Mouse (Mus musculus): ENCODE data around the gene Vps18. TPM values are rescaled to one million over a fixed set of nuclear protein-coding genes. Genes with fewer than 3 reads are reported as not detected.

Vps18 gene
- total and polyA plus RNA-seq, 2 experiments from 2014 or later: 20.5 to 34.0 TPM

- TF ChIP-seq CTCF (IDR thresholded peaks at IDR 0.05; ENCODE audit: low read depth): no peak
- no peak overlapping the region for H3K9ac ChIP-seq (replicated peaks; ENCODE audit: low read length)
- no peak overlapping the region for H3K27ac ChIP-seq
- H3K4me1 ChIP-seq (ENCODE audit: insufficient read depth, low read length): peaks cover 4% of the 10 kb centered on the region; the same call in 1 of the 2 replicates
- H3K27me3 ChIP-seq (ENCODE audit: insufficient read depth, low read length): no peaks in the 10 kb centered on the region
- H3K4me3 ChIP-seq (ENCODE audit: low read length): no peak overlapping the region
- no peak for DNase-seq (ENCODE audit: low spot score)
- H3K9me3 ChIP-seq (ENCODE audit: low read length): no peaks in the 10 kb centered on the region
- H3K36me3 ChIP-seq (ENCODE audit: insufficient read depth, low read length): peaks cover 40% of the 10 kb centered on the region
- 92% methylated on average over 12 of the region's 12 CpGs for WGBS
- no peak overlapping the region for H3K4me2 ChIP-seq (ENCODE audit: low read depth, low read length)
- ATAC-seq: no peak
These were observed 8.2 kb downstream of the Vps18 start for GRCm38 (mm10) chr2:119296756-119297155.

- Histone ChIP-seq H3K27ac (no peak overlapping the region), H3K4me1 (ENCODE audit: insufficient read depth, low read length) (peaks cover 4% of the 10 kb centered on the region; the same call in 1 of the 2 replicates), H3K4me2 (ENCODE audit: low read depth, low read length) (no peak overlapping the region), H3K27me3 (ENCODE audit: insufficient read depth, low read length) (no peaks in the 10 kb centered on the region), H3K4me3 (ENCODE audit: low read length) (no peak overlapping the region), H3K9ac (replicated peaks; ENCODE audit: low read length) (no peak overlapping the region), H3K36me3 (ENCODE audit: insufficient read depth, low read length) (peaks cover 36% of the 10 kb centered on the region), H3K9me3 (ENCODE audit: low read length) (no peaks in the 10 kb centered on the region)
- no peak for ATAC-seq
- DNase-seq (ENCODE audit: low spot score): no peak
- 93% methylated on average over 19 of the region's 19 CpGs for WGBS
- TF ChIP-seq CTCF (IDR thresholded peaks at IDR 0.05; ENCODE audit: low read depth): no peak
These were observed 9.0 kb downstream of the Vps18 start for GRCm38 (mm10) chr2:119297506-119297905.

GRCm38 (mm10) chr2:119298330-119298729 lies 9.8 kb downstream of the Vps18 start:
- TF ChIP-seq CTCF (IDR thresholded peaks at IDR 0.05; ENCODE audit: low read depth): peak; percentile 81
- Histone ChIP-seq H3K27me3 (ENCODE audit: insufficient read depth, low read length) (no peaks in the 10 kb centered on the region), H3K4me1 (ENCODE audit: insufficient read depth, low read length) (peaks cover 4% of the 10 kb centered on the region; the same call in 1 of the 2 replicates), H3K4me3 (ENCODE audit: low read length) (no peak overlapping the region), H3K27ac (no peak overlapping the region), H3K4me2 (ENCODE audit: low read depth, low read length) (no peak overlapping the region), H3K9me3 (ENCODE audit: low read length) (no peaks in the 10 kb centered on the region), H3K36me3 (ENCODE audit: insufficient read depth, low read length) (peaks cover 34% of the 10 kb centered on the region), H3K9ac (replicated peaks; ENCODE audit: low read length) (no peak overlapping the region)
- DNase-seq (ENCODE audit: low spot score): peak; percentile 84
- 45% methylated on average over 5 of the region's 5 CpGs for WGBS
- no peak for ATAC-seq

GRCm38 (mm10) chr2:119298839-119299238 lies 10.3 kb downstream of the Vps18 start:
- 86% methylated on average over 2 of the region's 2 CpGs for WGBS
- Histone ChIP-seq H3K9ac (replicated peaks; ENCODE audit: low read length) (no peak overlapping the region), H3K27ac (no peak overlapping the region), H3K4me1 (ENCODE audit: insufficient read depth, low read length) (peaks cover 4% of the 10 kb centered on the region; the same call in 1 of the 2 replicates), H3K4me2 (ENCODE audit: low read depth, low read length) (no peak overlapping the region), H3K27me3 (ENCODE audit: insufficient read depth, low read length) (no peaks in the 10 kb centered on the region), H3K4me3 (ENCODE audit: low read length) (no peak overlapping the region), H3K9me3 (ENCODE audit: low read length) (no peaks in the 10 kb centered on the region), H3K36me3 (ENCODE audit: insufficient read depth, low read length) (peaks cover 29% of the 10 kb centered on the region; the same call in 1 of the 2 replicates)
- TF ChIP-seq CTCF (IDR thresholded peaks at IDR 0.05; ENCODE audit: low read depth): no peak
- ATAC-seq: no peak
- DNase-seq (ENCODE audit: low spot score): no peak

- ATAC-seq (peak; percentile 81), DNase-seq (ENCODE audit: low spot score) (peak; percentile 87)
- H3K4me3 ChIP-seq (ENCODE audit: low read length): no peak overlapping the region
- peaks cover 19% of the 10 kb centered on the region; the same call in 1 of the 2 replicates for H3K36me3 ChIP-seq (ENCODE audit: insufficient read depth, low read length)
- H3K27ac ChIP-seq: peak overlapping the region; percentile 48
- whole genome bisulfite sequencing: 6% methylated on average over 14 of the region's 15 CpGs
- H3K9me3 ChIP-seq (ENCODE audit: low read length): no peaks in the 10 kb centered on the region
- H3K4me2 ChIP-seq (ENCODE audit: low read depth, low read length): peak overlapping the region; percentile 36
- H3K4me1 ChIP-seq (ENCODE audit: insufficient read depth, low read length): peaks cover 4% of the 10 kb centered on the region; the same call in 1 of the 2 replicates
- H3K27me3 ChIP-seq (ENCODE audit: insufficient read depth, low read length): no peaks in the 10 kb centered on the region
- H3K9ac ChIP-seq (replicated peaks; ENCODE audit: low read length): no peak overlapping the region
- TF ChIP-seq CTCF (IDR thresholded peaks at IDR 0.05; ENCODE audit: low read depth): peak; percentile 78
These were observed 11.7 kb downstream of the Vps18 start for GRCm38 (mm10) chr2:119299981-119300818.

- no peak for TF ChIP-seq CTCF (IDR thresholded peaks at IDR 0.05; ENCODE audit: low read depth)
- ATAC-seq (peak; percentile 51), DNase-seq (ENCODE audit: low spot score) (peak; percentile 53)
- H3K4me3 ChIP-seq (ENCODE audit: low read length): no peak overlapping the region
- peak overlapping the region; percentile 48 for H3K27ac ChIP-seq
- peaks cover 19% of the 10 kb centered on the region; the same call in 1 of the 2 replicates for H3K36me3 ChIP-seq (ENCODE audit: insufficient read depth, low read length)
- no peak overlapping the region for H3K9ac ChIP-seq (replicated peaks; ENCODE audit: low read length)
- no peaks in the 10 kb centered on the region for H3K9me3 ChIP-seq (ENCODE audit: low read length)
- peaks cover 4% of the 10 kb centered on the region; the same call in 1 of the 2 replicates for H3K4me1 ChIP-seq (ENCODE audit: insufficient read depth, low read length)
- 21% methylated on average over 7 of the region's 7 CpGs for WGBS
- no peaks in the 10 kb centered on the region for H3K27me3 ChIP-seq (ENCODE audit: insufficient read depth, low read length)
- 0 out of 2 replicates have a peak overlapping the region, but pooled peaks have one; percentile 36 for H3K4me2 ChIP-seq (ENCODE audit: low read depth, low read length)
These were observed 12.4 kb downstream of the Vps18 start for GRCm38 (mm10) chr2:119300819-119301493.
